Mouse (Mus musculus) gastrocnemius, postnatal 14 days (tissue): Measurements from ENCODE around the gene Tmem80. TPM values are rescaled to one million over a fixed set of nuclear protein-coding genes. Genes with fewer than 3 reads are reported as not detected.

Source experiments
- total RNA-seq, 2 experiments: library from RNA; stranded (reverse); gene quantifications; 2 replicates each; pipeline ENCODE4 v1.2.3; 2021

The Tmem80 gene
- total RNA-seq, 2 experiments from 2014 or later: 9.1 to 11.1 TPM

Other genes starting within 250 kb of the Tmem80 start
- gene Pkp3, start 249.5 kb upstream of the Tmem80 start, total RNA-seq: not detected
- gene Sigirr, start 227.2 kb upstream of the Tmem80 start, total RNA-seq: 1 to 10 TPM; 2.8 to 3.2 TPM
- not detected for gene Ano9, start 209.9 kb upstream of the Tmem80 start, total RNA-seq
- 10 to 100 TPM; 15.5 to 21.9 TPM for gene Ptdss2, start 205.4 kb upstream of the Tmem80 start, total RNA-seq
- gene Rnh1, start 154.9 kb upstream of the Tmem80 start, total RNA-seq: 10 to 100 TPM; 48.4 to 50.3 TPM
- 100 to 1,000 TPM; 193 to 209 TPM for gene Hras, start 133.7 kb upstream of the Tmem80 start, total RNA-seq
- 1 to 10 TPM; 2.2 to 2.4 TPM for gene Lrrc56, start 133.6 kb upstream of the Tmem80 start, total RNA-seq
- gene Lmntd2, start 113.7 kb upstream of the Tmem80 start, total RNA-seq: not detected
- 1 to 10 TPM in 1 of 2 experiments, under 1 TPM in 1; 0.62 to 1.2 TPM for gene Rassf7, start 111.9 kb upstream of the Tmem80 start, total RNA-seq
- gene Phrf1, start 99.0 kb upstream of the Tmem80 start, total RNA-seq: 10 to 100 TPM; 23.2 to 24.4 TPM
- 1 to 10 TPM in 1 of 2 experiments, under 1 TPM in 1; 0.82 to 1.1 TPM for gene Irf7, start 61.3 kb upstream of the Tmem80 start, total RNA-seq
- gene Cdhr5, start 51.0 kb upstream of the Tmem80 start, total RNA-seq: under 1 TPM; 0.44 to 0.59 TPM
- 1 to 10 TPM in 1 of 2 experiments, under 1 TPM in 1; 0.92 to 1.0 TPM for gene Sct, start 48.6 kb upstream of the Tmem80 start, total RNA-seq
- gene Drd4, start 35.7 kb upstream of the Tmem80 start, total RNA-seq: under 1 TPM; 0.31 to 0.33 TPM
- gene Deaf1, start within 50 bp of the Tmem80 start, total RNA-seq: 10 to 100 TPM; 15.5 to 18.9 TPM
- 1 to 10 TPM; 1.8 to 3.3 TPM for gene Eps8l2, start 11.1 kb downstream of the Tmem80 start, total RNA-seq
- gene Taldo1, start 64.5 kb downstream of the Tmem80 start, total RNA-seq: 100 to 1,000 TPM; 101 to 109 TPM
- gene Gatd1, start 86.4 kb downstream of the Tmem80 start, total RNA-seq: 1 to 10 TPM; 6.2 to 9.6 TPM
- gene Cend1, start 101.8 kb downstream of the Tmem80 start, total RNA-seq: under 1 TPM; 0.47 to 0.82 TPM
- 10 to 100 TPM; 14.8 to 32.4 TPM for gene Slc25a22, start 110.2 kb downstream of the Tmem80 start, total RNA-seq
- gene Pidd1, start 116.3 kb downstream of the Tmem80 start, total RNA-seq: under 1 TPM; 0.55 to 0.75 TPM
- gene Rplp2, start 119.6 kb downstream of the Tmem80 start, total RNA-seq: 100 to 1,000 TPM; 730 to 819 TPM
- 100 to 1,000 TPM; 188 to 332 TPM for gene Pnpla2, start 127.5 kb downstream of the Tmem80 start, total RNA-seq
- gene Cracr2b, start 133.4 kb downstream of the Tmem80 start, total RNA-seq: 10 to 100 TPM in 1 of 2 experiments, 1 to 10 TPM in 1; 6.5 to 14.3 TPM
- gene Cd151, start 139.7 kb downstream of the Tmem80 start, total RNA-seq: 10 to 100 TPM; 79.8 to 82.0 TPM
- 10 to 100 TPM; 47.7 to 49.8 TPM for gene Polr2l, start 147.4 kb downstream of the Tmem80 start, total RNA-seq
- gene Tspan4, start 147.5 kb downstream of the Tmem80 start, total RNA-seq: 10 to 100 TPM; 15.3 TPM
- gene Chid1, start 212.1 kb downstream of the Tmem80 start, total RNA-seq: 10 to 100 TPM; 19.5 to 23.0 TPM
- gene Ap2a2, start 234.4 kb downstream of the Tmem80 start, total RNA-seq: 10 to 100 TPM; 37.2 to 41.6 TPM